Mouse (Mus musculus): ENCODE data around the gene Gm14124. TPM values are rescaled to one million over a fixed set of nuclear protein-coding genes. Genes with fewer than 3 reads are reported as not detected.
"Not testable (repeated sequence)": the region's sequence is repeated elsewhere in the genome, so short reads cannot be mapped to it uniquely, and the experiment has no call there.

The Gm14124 gene
- polyA plus RNA-seq (2011; ENCODE audit: insufficient read length, low read depth, missing spikeins), result 0.30 TPM in 1 of 2 replicates, not detected in the other

DNA sequence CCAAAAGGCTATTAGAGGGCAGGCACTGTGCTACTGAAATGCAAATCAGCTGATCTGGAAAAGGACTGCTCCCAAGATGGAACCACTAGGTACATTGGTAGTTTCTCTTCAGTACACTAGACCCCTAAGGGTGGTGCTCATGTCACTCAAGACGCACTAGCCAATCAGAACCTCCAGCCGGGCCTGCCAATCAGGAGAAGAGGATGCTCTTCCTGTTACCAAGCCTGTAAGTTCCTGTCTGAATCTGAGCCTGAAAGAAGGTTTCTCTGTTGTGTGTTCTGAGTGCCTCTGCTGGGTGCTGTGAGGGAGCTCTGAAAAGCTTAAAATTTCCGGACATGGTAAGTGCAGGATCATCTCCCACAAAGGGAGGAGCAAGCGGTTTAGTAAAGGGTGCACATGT lies at the start of gene Gm14124:
Gm14124 (plus strand) TSS at position 227 of the 400 bp plus-strand sequence.
- not testable (repeated sequence) for H3K4me1 ChIP-seq (ENCODE audit: control insufficient read depth, insufficient read depth, low read length); H3K27ac ChIP-seq (ENCODE audit: insufficient read depth, low read length); H3K4me3 ChIP-seq (ENCODE audit: insufficient read depth, low read length)

DNA sequence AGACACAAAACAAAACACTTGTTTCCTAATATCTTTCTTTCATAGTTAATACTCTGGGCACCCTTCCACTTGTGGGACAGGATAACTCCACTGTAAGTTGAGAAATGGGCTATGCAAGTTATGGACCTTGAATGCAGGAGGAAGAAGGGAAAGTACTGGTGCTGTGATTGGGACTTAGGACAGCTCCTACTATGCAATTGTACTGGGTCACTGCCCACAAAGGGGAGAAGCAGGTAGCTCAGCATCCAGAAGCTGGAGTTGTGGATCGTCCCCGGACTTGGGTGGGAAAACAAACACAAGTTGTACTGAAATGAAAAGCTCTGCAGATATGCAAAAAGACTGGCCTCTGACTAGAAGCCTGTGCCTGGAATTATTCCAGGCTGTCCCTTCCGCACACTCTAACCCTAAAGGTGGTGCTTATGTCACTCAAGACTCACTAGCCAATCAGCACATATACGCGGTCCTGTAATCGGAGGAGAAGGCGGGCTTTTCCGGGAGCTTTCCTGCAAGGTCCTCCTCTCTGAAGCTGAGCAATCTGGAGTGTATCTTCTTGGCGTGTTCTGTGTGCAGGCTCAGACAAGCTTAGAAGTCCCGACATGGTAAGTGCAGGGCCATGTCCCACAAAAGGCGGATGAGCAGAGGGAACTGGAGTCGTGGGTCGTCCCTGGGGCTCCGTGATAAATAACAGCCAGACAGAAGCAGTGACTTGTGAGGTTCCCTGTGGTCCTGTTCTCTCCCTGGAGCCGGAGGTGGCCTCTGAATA lies 39.5 kb upstream of the Gm14124 start, which contains the start of gene Zfp937:
Zfp937 (plus strand) TSS at position 474 of the 763 bp plus-strand sequence.
- not testable (repeated sequence) for H3K4me1 ChIP-seq (ENCODE audit: control insufficient read depth, insufficient read depth, low read length)
- peak; percentile 65 for TF ChIP-seq POLR2A (IDR thresholded peaks at IDR 0.05; ENCODE audit: low read depth, low read length)
- H3K4me3 ChIP-seq (ENCODE audit: insufficient read depth, low read length), result peak within 1 kb of the TSS; percentile 56
- H3K27ac ChIP-seq (ENCODE audit: insufficient read depth, low read length), result 0 out of 2 replicates have a peak within 1 kb of the TSS, but pooled peaks have one; percentile 8

DNA sequence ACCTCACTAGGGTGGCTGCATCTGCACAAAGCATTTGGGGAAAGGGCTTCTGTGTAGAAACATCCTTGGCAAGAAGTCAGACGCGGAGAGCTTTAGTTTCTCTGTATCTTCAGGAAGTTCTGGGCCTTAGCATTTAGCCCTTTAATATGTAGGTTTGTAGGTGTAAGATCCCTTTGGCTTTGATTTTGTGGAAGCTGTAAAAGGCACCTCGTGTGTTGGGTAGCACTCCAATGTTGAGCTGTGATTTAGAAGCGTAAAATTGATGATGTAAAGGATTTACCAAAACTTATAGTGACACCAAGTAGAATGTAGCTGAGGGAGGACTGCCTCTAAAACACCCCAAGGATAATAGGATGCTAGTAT lies 39.0 kb upstream of the Gm14124 start:
- 0 out of 2 replicates have a peak overlapping the region, but pooled peaks have one; percentile 8 for H3K27ac ChIP-seq (ENCODE audit: insufficient read depth, low read length)

DNA sequence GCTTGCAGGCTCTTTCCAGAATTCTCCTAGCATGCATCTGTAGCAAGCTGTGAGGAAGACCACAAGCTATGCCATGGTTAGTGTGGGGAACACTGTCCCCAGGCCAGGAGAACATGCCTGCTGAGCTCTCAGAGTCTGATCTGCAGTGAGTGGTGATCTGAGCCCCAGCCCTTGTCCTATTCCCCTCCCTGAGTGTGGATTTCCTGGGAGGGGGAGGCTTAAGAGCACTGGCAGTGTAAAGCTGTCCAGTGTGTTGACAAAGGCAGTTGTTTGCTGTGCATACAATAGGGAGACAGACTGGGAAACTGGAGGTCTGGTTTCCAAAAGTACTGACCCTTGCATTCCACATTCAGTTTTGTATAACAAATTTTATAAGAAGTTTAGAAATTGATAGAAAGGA lies 34.1 kb upstream of the Gm14124 start:
- not testable (repeated sequence) for H3K4me3 ChIP-seq (ENCODE audit: insufficient read depth, low read length); H3K4me1 ChIP-seq (ENCODE audit: control insufficient read depth, insufficient read depth, low read length); H3K27ac ChIP-seq (ENCODE audit: insufficient read depth, low read length)

More for the DNA sequence above, 39.0 kb upstream of the Gm14124 start:
- H3K4me1 ChIP-seq (ENCODE audit: control insufficient read depth, insufficient read depth, low read length), result not testable (repeated sequence)
- peak overlapping the region; percentile 56 for H3K4me3 ChIP-seq (ENCODE audit: insufficient read depth, low read length)

DNA sequence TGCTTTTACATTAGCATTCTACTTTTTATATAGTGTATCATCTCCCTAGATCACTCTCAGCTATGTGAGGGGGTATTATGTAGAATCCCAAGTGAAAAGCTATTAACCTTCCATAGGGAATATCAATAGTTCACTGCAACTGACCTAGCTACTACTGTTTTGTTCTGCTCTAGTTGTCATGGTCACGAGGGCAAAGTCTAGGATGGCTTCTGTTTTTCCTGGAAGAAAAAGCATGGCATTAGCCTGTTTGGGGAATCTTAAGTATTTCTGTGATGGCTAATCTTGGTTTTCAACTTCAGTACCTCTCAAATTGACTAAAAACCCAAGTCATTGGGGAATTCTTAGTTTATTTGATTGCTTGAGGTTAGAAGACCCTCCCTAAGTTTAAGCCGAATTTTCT lies 14.1 kb upstream of the Gm14124 start:
- Histone ChIP-seq H3K4me1 (ENCODE audit: control insufficient read depth, insufficient read depth, low read length) (no peaks in the 10 kb centered on the region), H3K27ac (ENCODE audit: insufficient read depth, low read length) (no peak overlapping the region), H3K4me3 (ENCODE audit: insufficient read depth, low read length) (no peak overlapping the region)
- no peak for TF ChIP-seq POLR2A (IDR thresholded peaks at IDR 0.05; ENCODE audit: low read depth, low read length)
- no peak for TF ChIP-seq CTCF (IDR thresholded peaks at IDR 0.05; ENCODE audit: borderline replicate concordance, insufficient read depth, low read length)

DNA sequence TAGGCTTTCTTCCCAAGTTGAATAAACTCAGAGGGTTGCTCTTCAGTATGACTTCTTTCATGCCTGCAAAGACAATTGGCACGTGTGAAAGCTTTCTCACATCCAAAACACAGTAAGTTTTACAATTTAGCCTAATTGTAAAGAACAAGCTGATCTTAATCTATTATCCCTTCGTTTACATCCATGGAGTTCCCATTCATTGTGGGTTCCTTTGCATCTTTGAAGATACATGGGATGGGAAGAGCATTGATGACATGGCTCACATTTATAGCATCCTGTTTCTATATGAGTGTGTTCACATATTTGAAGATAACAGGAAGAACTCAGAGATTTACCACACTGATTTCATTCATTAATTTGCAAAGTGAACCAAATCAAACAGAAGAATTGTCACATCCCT lies 1.8 kb upstream of the Gm14124 start, which contains the start of gene Gm21994:
Gm21994 (minus strand) TSS at position 101 of the 400 bp plus-strand sequence.
- not testable (repeated sequence) for H3K27ac ChIP-seq (ENCODE audit: insufficient read depth, low read length); H3K4me3 ChIP-seq (ENCODE audit: insufficient read depth, low read length); H3K4me1 ChIP-seq (ENCODE audit: control insufficient read depth, insufficient read depth, low read length)

DNA sequence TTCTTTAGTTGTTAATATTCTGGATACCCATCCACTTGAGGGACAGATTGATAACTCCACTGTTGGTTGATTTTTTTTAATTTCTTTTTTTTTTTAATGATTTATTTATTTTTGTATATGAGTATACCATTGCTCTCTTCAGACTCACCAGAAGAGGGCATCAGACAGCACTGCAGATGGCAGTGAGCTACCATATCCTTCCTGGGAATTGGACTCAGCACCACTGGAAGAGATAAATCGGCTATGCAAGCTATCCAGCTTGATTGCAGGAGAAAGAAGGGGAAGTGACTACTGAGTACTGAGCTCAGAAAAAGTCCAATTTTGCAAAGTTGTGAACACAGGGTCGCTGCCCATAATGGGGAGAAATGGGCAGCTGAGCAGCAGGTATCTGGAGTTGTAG lies 456 bp upstream of the Gm14124 start:
- not testable (repeated sequence) for H3K4me1 ChIP-seq (ENCODE audit: control insufficient read depth, insufficient read depth, low read length); H3K4me3 ChIP-seq (ENCODE audit: insufficient read depth, low read length); H3K27ac ChIP-seq (ENCODE audit: insufficient read depth, low read length)

DNA sequence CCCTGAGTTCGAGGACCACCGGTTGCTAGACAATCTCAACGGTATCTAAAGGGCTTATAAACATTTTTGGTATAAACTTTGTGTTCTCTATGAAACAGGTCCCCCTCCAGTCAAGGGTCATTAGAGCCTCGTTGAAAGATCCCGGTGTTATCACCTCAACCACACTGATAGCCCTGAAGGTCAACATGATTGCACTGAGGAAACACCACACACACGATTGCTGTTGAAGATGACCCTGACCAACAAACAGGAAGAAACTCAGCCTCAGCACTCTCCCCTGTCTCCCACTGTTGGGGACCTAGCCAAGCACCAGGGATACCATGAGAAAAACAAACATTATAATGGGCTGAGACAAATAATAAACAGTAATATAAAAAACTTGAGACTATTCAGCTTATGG lies 36.4 kb downstream of the Gm14124 start:
- no peak overlapping the region for H3K27ac ChIP-seq (ENCODE audit: insufficient read depth, low read length)
- H3K4me3 ChIP-seq (ENCODE audit: insufficient read depth, low read length), result no peak overlapping the region
- no peak for TF ChIP-seq POLR2A (IDR thresholded peaks at IDR 0.05; ENCODE audit: low read depth, low read length)
- no peak for TF ChIP-seq CTCF (IDR thresholded peaks at IDR 0.05; ENCODE audit: borderline replicate concordance, insufficient read depth, low read length)
- no peaks in the 10 kb centered on the region for H3K4me1 ChIP-seq (ENCODE audit: control insufficient read depth, insufficient read depth, low read length)

DNA sequence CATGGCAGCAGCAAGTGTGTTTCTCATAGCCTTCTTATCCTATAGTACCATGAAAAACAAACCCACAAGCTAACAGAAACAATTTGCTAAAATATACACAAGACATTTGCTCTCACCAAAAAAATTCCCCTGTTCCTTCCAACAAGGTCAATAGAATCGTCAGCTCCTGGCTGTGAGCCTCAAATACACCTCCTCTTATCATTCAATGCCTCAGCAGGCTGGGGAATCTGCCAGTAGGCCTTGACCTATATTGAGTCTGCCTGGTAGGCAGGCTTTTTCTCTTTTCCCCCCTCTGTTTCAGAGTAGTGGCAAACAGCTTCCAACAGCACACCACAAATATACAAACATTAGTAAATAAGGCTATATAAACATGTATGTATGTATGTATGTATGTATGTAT lies 41.8 kb downstream of the Gm14124 start:
- H3K27ac ChIP-seq (ENCODE audit: insufficient read depth, low read length), result no peak overlapping the region
- no peak for TF ChIP-seq CTCF (IDR thresholded peaks at IDR 0.05; ENCODE audit: borderline replicate concordance, insufficient read depth, low read length)
- no peak for TF ChIP-seq POLR2A (IDR thresholded peaks at IDR 0.05; ENCODE audit: low read depth, low read length)
- no peak overlapping the region for H3K4me3 ChIP-seq (ENCODE audit: insufficient read depth, low read length)
- no peaks in the 10 kb centered on the region for H3K4me1 ChIP-seq (ENCODE audit: control insufficient read depth, insufficient read depth, low read length)

DNA sequence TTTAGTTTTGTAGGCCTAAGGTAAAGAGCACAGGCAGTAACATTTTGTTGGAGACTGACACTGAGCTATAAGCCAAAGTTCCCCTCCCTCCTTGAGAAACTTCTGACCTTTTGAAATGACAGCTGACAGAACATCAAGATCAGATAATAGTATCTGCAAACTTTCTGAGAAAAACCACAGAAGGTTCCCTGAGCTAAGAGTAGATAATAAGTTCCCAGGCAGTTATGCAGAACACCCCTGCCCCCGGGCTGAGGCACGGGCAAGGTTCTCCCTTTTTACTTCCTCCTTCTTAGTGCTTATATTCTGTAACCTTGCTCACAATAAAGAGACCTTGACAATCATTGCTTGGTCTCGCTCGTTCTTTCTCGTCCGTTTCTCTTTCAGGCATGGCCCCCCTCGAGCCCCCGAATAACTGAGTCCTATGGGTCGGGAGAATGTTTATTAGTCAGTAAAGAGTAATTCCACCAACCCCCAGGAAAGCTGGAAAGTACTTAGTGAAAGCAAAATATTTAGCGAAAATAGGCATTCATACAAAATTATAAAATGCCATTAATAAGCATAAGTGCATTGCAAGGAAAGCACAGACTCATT lies 50.0 kb downstream of the Gm14124 start:
- no peak for TF ChIP-seq CTCF (IDR thresholded peaks at IDR 0.05; ENCODE audit: borderline replicate concordance, insufficient read depth, low read length)
- TF ChIP-seq POLR2A (IDR thresholded peaks at IDR 0.05; ENCODE audit: low read depth, low read length), result no peak
- no peak overlapping the region for H3K27ac ChIP-seq (ENCODE audit: insufficient read depth, low read length)
- H3K4me1 ChIP-seq (ENCODE audit: control insufficient read depth, insufficient read depth, low read length), result no peaks in the 10 kb centered on the region
- no peak overlapping the region for H3K4me3 ChIP-seq (ENCODE audit: insufficient read depth, low read length)
